Mouse (Mus musculus) megakaryocyte, adult 5-6 weeks (primary cell): ENCODE data around the gene Hps5. TPM values are rescaled to one million over a fixed set of nuclear protein-coding genes. Genes with fewer than 3 reads are reported as not detected.
"Not testable (repeated sequence)": the region's sequence is repeated elsewhere in the genome, so short reads cannot be mapped to it uniquely, and the experiment has no call there.

Experiments
- ATAC-seq: 2 replicates; pipeline ENCODE4 v1.8.0; 2016; ENCODE audit warnings: mild to moderate bottlenecking, inconsistent platforms; ENCODE audit not compliant: poor library complexity, severe bottlenecking
- total RNA-seq, 2 experiments: library from RNA; stranded (forward) in 1 of 2; stranded (reverse) in 1 of 2; fragments of 153-499, 151-499 nt in 1 of 2; fragments of 221-1000, 200-1000 nt in 1 of 2; gene quantifications; 2 replicates each; pipeline versions ENCODE4 v1.2.3 to v1.2.4; 2015 to 2017

The Hps5 gene
- total RNA-seq (2015) (26.0 and 27.1 TPM in 2 replicates), total RNA-seq (2017) (58.8 and 61.3 TPM in 2 replicates)

DNA sequence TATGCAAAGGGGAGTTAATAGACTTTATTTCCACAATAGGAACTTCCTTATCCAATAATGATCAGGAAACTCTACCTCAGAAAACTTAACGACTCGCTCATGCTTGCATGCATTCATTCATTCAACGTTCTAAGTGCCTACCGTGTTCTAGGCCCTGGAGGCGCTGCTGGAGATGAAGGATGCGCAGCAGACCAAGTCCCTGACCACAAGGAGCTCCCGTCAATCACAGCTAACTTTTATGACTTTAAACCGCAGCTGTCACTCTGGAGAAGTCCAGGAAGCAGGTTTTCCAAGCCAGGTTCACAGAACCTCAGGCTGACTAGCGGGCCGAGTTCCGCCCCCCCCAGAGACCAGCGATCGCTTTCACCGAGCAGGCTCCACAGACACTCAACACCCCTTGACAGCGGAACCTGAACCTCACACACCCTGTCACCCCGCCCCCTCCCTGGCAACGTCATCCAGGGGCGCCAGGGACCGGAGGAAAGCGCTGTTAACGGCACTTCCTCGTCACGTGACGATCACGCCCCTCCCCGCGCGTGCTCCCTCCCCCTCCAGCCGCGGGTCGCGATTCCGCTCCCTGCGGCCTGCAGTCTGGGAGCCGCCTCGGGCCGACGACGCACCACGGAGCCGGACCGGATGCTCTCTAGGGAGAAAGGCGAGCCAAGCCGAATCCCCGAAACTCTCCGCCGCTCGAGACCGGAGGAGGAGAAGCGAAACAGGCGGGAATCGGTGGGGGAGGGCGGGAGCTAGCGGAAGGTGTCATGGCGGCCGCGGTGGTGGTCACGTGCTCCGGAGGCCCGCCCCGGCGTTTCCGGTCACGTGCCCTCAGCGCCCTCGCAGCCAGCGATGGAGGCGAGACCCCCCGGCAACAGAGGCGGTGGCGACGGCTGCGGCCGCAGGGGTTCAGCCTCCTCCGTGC lies at the start of gene Hps5, which contains the start of gene Gtf2h1:
Gene Hps5, minus strand, starts transcription at position 778 of the 919 bp plus-strand sequence.
Gene Gtf2h1, plus strand, starts transcription at position 817 of the 919 bp plus-strand sequence.
- ATAC-seq: peak; percentile 95

DNA sequence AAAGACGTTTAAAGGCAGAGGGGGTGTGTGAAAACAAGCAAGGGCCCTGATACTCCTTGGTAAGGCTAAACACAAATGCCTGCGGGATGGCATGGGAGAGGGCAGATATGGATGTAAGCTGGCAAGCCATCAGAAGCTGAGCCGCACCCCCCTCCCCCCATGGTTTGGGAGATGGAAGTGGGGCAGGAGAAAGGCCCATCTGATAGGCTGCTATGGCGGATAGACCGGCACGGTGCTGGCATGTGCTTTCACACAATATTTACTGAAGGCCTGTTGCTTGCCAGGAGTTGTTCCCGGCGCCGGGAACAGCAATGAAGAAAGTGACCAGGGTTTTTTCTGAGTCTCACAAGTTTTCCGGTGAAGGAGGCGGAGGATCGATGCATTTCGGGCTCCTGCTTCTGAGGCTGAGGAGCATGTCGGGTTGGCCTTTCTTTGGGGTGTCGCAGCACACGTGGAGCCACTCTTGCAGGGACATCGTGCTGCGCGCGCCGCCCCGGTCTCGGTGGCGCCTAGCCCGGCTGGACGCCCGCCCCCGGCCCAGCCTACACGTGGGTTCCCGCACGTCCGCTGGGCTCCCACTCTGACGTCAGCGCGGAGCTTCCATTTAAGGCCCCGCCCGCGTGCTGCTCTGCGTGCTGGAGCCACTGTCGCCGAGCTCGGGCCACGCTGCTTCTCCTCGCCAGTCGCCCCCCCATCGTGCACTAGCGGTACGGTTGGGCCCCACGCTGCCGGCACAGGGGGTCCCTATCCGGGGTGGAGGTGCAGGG lies 49.5 kb upstream of the Hps5 start:
- ATAC-seq: peak; percentile 78

DNA sequence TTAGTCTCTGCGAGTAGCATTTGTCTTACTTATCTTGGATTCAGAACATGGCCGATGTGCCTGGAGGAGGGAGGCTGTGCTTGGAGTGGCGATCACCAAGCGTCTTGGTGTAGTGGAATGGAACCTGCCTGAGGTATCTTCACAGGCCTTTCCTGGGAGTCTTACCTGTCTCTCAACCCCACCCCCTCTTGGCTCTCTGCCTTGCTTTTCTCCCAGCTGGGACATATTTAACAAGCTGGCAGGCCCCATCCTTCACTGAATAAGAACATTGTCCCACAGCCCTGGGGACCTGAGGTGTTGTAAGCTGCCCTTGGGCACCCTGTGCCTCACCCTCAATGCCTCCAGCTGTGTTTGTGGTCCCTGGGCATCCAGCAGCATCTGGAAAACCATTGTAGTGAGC lies 47.7 kb upstream of the Hps5 start:
- no peak for ATAC-seq

DNA sequence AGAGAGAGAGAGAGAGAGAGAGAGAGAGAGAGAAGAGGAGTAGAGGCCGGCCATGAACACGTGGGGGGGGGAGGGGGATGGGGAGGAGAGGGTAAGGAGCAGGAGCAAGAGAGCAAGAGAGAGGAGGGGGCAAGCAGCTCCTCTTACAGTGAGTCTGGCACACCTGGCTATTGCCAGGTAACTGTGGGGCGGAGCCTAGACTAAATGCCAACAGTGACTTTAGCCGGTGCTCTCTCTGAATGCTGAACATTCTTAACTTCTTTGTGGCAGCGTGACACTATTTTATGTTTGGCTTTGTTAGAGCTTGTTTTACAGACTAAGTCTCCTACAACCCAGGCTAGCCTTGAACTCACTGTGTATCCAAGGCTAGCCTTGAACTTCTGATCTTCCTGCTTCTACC lies 46.4 kb upstream of the Hps5 start:
- no peak for ATAC-seq

DNA sequence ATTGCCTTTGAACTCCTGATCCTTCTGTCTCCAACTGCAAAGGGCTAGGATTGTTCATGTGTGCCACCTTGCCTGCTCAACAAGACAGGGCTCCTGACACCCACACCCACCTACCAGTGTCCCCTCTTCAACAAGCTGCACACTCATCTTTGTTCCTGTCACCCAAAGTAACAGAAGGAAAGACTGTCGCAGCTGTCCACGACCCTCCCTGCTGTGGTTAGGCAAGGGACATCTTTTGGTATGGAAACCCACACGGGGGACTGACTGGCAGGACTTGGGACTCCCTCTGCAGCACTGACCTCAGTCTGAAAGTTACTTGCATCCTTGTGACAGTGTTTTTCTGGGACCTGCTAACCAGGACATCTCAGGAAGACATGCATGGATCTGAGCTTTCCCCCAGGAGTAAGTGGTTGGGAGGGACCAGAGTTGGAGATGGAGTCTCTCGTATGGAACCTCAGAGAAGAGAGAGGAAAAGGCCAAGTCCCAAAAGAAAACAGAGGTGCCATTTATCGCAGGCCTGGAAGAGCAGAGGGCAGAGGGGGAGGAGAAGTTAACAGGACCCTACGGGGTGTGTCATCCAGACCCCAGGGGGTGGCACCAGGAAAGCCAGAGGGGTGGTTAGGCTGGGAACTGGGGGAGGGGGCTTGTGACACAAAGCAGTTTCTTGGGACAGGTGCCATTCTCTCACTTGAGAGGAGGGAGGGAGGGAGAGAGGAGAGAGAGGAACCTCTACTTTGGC lies 45.1 kb upstream of the Hps5 start, which contains the start of gene Ldha:
Gene Ldha, plus strand, starts transcription at position 689 of the 739 bp plus-strand sequence.
- no peak for ATAC-seq

DNA sequence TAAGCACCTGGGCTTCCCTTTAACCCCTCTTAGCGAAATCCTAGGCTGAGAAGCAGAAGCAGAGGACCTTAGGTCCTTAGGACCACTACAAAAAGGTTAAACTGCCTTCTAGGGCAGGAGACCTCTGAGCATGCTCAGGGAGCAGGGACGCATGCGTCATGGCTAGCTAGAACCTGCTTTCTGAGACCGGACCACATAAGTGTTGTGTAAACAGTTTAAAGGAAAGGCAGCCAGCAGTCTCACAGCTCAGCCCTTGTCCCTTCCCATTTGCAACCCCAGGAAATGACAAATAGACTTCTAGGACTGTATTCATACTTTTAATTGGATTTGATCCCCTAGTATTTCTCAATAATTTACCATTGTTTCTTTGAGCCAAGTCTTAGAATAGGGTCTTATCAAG lies 44.5 kb upstream of the Hps5 start:
- no peak for ATAC-seq

DNA sequence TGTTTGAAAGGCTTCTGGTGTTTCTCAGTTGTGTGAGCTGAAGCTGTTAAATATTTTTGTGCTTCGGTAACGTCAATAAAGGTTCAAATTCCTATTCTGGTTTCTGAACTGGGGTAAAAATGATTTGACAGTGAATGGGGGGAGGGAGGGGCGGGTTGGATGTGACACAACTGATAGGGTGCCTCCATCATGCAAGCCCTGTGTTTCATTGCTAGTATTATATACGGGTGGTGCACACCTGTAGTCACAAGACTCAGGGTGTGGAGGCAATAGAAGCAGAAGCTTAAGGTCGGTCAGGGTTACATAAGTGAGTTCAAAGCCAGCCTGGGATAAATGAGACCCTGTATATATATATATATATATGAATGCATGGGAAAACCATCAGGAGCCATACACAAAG lies 44.0 kb upstream of the Hps5 start:
- no peak for ATAC-seq

DNA sequence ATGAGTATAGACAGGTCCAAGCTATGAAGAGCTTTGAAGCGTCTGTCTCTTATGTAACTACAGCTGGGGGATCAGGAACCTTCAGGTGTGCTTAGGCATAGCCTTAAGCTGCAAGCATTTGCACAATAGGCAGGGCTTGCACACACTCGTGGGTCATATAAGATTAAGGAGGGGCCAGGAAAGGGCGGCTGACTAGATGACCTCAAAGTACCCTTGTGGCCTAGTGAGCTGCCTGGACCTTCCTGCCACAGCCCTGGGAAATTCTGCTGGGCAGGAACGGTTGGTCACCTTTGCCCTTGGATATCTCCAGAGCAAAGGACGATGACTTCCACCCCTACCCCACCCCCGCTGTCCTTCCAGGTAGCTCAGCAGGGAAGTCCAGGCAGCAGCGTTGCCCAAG lies 43.6 kb upstream of the Hps5 start:
- peak; percentile 57 for ATAC-seq

DNA sequence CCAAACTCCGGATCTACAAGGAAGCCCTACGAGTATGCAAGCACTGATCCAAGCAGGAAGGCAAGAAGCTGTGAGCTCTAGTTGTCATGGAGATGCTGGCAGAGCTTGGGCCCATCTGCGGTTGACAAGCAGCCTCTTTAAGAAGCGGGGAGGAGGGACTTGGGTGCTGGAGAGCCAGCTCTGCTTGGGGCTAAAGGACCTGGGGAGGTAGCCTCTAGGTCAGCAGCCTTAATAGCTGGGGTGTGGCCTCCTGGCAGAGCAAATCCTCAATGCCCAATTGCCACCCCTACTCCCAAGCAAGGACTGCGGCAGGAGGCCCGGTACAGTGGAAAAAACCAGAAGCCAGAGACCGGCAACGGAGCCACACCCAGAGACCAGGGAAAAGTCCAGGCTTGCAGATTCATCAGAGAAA lies 43.0 kb upstream of the Hps5 start:
- peak; percentile 51 for ATAC-seq

DNA sequence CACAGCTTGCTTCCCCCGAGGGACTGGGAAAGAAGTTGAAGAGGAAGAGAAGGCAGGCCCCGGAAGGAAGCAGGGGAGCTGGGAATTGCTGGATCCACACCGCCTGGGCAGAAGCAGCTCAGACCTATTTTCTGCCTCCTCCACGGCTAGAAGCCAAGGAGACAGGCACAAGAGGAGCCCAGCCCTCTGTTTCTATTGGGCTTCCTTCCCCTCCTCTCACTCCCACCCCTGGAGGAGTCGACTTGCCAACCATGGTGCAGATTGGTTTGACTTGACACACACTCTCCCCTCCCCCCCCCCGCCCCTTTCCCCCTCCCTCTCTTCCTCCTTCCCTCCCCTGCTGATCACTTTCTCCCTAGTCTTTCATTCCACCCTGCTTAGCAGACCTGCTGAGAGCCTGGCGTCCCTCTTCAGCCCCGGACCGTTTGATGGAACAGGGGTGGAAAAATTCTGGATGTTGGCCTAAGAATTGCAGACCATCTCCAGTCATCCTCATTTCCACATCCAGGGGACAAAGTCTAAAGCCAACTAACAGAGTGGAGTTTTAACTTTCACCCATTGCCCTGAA lies 42.3 kb upstream of the Hps5 start:
- no peak for ATAC-seq

DNA sequence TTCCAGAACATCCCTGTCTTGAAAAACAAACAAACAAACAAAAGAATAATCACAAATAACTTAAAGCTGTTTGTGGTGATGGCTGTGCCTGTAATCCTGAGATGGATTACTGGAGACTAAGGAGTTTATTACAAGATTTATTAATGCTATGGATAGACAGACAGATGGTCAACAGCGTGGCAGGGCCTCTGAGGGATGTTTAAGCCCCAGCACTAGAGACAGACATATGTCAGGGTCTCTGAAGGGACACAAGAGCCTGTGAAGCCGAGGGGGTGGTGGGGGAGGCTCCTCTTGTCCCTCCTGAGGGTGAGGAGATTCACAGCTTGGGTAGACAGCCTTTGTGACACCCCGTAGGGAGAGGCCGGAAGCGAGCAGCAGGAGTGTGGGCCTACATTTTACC lies 41.2 kb upstream of the Hps5 start:
- no peak for ATAC-seq

DNA sequence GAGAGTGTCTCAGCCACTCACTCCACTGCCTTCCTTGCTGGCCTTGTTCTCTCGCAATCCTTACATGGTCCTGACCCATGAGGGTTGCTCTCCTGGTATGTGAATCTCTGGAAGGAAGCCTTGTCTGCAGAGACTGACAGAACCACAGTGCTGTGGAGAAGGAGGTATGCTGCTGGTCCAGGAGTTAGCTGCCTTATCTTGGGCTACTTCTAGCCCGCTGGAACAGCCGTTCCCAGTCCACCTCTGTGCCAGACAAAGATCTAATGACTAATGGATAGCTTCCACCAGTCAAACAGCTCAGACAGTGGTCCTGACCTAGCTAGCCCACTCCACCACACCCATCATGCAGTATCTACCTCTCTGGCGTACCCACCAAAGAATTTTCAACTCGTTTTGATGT lies 40.5 kb upstream of the Hps5 start:
- no peak for ATAC-seq

DNA sequence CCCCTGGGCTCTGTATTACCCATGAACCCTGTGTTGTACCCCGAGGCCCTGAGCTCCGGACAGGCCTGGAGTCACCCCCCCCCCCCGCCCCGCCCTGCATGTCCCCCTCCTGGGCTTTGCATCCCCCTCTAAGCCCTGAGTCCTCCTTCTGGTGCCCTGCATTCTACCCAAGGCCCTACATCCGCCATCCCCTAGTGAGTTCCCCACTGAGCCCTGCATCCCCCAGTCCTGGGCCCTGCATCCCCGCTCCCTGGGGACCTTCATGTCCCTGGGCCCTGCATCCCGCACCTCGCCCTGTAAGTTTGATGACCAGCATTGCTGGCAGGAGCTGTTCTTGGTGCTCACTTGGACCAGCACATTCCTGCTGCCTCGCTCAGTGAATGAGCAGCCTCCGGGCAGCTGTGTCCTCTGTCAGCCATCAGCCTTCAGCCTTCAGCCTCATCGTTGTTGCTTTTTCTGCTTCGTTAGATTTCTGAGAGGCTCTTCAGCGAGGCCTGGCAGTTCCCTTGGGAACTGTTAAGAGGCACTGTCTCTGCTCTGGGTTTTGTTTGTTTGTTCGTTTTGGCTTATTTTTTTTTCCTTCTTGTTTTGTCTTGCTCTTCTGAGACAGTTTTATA lies 39.2 kb upstream of the Hps5 start:
- ATAC-seq: no peak

DNA sequence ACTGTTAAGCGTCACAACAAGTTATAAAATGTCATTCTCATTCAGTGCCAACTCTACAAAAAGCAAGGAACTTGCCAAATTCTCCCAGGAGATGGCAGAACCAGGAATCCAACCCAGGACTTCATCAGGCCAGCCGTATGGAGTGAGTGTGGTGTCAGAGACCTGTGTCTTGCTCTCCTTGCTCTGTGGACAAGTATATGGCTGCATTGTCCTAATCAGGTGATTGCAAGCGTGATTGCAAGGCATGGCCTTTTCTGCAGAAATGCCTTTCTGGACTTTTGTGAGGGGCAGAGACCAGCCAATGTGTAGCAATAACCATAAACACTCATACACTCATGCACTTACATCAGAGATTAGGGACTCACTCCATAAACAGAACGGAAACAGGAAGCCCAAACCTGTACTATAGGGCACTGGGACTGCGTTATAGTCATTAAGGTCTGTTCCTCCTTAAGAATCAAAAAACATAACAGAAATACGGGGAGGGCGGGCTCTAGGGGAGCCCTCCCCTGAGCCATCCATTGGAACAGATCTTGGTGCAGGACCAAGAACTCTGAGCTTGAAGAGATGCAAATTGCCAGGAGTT lies 37.9 kb upstream of the Hps5 start:
- 0 out of 2 replicates have a peak, but pooled peaks have one; percentile 16 for ATAC-seq

DNA sequence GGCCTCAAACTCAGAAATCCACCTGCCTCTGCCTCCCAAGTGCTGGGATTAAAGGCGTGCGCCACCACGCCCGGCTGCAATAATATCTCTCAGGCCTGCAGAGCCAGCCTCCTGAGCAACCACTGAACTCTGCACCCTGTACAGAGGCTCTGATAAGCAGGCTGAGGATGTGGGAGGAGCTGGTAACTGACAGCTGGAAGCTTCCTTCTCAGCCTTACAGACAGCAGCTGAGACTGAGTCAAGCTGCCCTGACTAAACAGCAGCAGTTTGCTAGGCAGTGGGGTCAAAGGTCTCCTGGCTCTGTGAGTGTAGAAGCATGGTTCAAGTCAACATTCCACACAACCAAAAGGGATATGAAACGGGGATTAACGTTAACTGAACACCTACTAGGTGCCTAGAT lies 37.4 kb upstream of the Hps5 start:
- peak; percentile 83 for ATAC-seq

DNA sequence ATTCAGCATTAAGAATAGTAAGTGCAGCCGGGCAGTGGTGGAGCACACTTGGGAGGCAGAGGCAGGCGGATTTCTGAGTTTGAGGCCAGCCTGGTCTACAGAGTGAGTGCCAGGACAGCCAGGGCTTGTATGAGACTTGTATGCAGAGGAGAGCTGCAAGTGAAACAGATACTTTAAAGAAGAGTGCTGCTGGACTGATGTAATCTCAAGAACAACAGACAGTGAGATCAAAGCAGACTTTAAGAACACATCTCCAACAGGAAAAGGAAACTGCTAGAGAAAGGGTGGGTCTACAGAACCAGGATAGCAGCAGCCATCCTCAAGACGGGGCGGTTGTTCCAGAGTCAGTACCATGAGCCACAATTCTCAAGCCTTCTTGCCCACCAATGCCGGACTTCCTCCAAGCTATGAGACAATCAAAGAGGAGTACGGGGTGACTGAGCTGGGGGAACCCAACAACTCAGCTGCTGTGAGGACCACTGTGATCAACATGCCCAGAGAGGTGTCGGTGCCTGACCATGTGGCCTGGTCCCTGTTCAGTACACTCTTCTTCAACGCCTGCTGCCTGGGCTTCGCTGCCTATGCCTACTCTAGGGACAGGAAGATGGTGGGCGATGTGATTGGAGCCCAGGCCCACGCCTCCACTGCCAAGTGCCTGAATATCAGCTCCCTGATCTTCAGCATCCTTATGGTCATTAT lies 36.4 kb upstream of the Hps5 start:
- ATAC-seq: not testable (repeated sequence)

DNA sequence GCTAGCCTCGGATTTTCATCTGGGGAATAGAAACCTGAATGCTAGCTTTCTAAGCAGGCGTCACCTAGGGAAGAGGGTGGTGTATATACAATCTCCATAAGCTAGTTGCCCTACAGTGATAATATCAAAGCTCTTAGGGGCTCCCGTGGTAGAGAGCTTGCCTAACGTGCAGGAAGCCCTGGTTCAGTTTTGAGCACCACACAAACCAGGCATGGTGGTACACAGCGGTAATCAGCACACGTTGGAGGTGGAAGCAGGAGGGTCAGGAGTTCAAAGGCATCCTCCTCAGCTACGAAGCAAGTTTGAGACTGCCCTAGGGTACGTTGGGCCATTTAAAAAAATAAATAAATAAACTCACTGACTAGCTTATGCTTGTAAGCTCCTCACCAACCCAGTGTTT lies 35.8 kb upstream of the Hps5 start:
- ATAC-seq: no peak

DNA sequence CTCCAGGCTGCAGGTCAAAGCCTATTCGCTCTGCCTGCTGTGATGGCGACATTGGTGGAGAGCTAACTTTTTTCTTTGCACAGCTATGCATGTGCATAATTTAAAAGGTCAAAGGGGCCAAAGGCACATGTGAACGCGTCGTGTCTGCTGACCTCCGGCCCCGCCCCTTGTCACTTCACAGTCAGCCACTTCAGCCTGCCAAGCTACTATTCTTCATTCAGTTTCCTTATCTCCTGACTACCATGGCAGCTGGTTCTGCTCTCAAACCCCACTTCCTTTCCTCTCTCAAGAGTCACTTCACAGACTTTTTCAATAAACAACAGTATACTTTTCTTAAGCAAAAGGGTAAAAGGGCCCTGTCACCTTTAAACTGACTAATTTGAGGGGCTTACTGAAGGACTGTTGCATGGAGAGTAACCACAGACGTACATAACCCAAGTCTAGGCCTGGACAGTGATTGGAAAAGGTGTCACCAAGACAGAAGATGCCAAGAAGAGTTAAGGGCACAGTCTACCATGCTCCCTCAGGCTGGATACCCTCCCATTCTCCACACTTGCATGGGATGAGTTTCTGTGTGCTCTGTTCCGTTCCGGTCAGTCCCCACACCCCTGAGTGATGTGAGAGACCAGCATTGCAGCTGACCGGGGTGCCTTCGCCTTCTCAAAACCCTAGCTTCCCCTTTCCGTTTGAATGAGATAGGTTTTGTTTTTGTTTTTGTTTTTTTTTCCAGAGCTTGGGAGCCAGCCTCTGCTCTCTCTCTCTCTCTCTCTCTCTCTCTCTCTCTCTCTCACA lies 35.1 kb upstream of the Hps5 start:
- ATAC-seq: peak; percentile 60
